Mouse (Mus musculus) neutrophil, adult 5-6 weeks (primary cell): ENCODE measurements around the gene Pms2. TPM values are rescaled to one million over a fixed set of nuclear protein-coding genes. Genes with fewer than 3 reads are reported as not detected.

Experiments used
- ATAC-seq: fragments of 151-379, 151-347 bp; 2 replicates; pipeline ENCODE4 v1.8.0; 2017; ENCODE audit warnings: mild to moderate bottlenecking, moderate TSS enrichment; ENCODE audit not compliant: insufficient number of reproducible peaks, poor library complexity, low FRiP score, severe bottlenecking; ENCODE audit errors: extremely low read depth
- total RNA-seq: library from RNA; stranded (forward); fragments of 200-1000 nt; gene quantifications from 2 replicates; pipeline ENCODE4 v1.2.3, GENCODE M21; 2017

Gene Pms2
- total RNA-seq, 1 experiment from 2014 or later, result 33.4 TPM

DNA sequence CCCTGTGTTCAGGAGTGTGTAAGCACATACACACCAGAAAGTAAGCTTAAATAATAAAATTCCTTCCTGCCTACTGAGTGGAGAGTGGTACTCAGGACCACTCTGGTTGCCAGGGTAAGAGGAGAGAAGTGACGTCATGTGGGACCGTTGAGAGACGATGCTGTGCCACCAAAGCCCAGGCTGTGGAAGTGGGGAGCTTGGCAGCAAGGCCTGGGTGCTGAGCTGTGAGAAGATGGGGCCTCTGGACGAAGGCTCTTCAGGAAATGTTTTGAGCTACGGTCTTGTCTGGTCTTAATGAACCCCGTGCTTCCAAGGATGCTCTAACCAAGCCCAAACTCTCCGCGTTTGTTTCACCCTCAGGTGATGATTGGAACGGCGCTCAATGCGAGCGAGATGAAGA, 20.9 kb downstream of the Pms2 start:
- ATAC-seq, result no peak

DNA sequence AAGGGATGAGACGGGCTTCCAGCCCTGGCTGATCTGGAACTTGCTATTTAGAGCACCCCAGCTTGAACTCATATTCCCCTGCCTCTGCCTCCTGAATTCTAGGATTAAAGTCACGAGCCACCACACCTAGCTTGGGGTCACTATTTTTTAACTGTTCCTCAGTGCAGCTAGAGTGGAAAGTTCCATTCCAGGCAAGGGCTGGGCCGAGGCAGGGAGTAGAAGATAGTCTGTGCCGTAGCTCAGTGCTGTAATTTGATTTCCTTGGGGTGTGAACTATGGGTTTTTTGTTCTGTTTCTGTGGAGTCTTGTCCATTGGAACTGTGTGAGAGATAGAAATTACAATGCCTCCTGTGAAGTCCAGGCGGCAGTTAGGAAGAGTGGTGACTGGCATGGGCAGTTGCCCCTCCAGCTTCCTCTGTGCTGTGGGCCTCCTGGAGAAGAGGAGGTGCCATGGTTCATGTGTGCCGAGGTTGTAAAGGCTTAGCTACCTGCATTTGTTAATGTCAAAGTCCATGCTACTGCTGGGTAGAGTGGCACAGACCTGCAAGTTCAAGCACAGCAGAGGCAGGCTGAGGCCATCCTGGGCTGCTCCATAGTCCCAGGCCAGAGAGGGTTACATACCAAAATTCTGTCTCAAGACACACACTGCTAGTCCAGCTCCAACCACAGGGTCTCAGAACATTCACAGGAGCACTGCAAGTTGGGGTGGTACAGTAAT, 22.3 kb downstream of the Pms2 start:
- no peak for ATAC-seq

- no peak for ATAC-seq
Measured at GRCm38 (mm10) chr5:143932831-143933230, 23.1 kb downstream of the Pms2 start, which contains the start of gene Rsph10b. Gene Rsph10b, plus strand, starts transcription at chr5:143933035.

DNA sequence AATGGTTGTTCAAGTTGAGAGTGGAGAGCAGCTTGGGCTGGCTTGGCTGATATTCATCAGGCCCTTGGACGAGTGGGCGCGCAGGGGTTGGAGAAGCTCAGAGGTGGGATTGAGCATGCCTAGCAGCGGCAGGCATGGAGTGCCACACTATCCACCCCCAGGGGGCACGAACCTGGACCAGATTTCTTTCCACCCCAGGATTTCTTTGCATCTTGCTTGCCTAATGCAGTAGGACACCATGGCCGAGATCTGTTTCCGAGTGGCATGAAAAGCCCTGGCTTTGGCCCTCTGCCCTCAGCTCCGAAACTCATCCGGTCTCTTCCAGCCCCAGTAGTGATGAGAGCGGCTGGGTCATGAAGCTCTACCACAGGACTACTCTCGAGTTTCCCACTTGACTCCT, 23.6 kb downstream of the Pms2 start:
- ATAC-seq, result no peak

DNA sequence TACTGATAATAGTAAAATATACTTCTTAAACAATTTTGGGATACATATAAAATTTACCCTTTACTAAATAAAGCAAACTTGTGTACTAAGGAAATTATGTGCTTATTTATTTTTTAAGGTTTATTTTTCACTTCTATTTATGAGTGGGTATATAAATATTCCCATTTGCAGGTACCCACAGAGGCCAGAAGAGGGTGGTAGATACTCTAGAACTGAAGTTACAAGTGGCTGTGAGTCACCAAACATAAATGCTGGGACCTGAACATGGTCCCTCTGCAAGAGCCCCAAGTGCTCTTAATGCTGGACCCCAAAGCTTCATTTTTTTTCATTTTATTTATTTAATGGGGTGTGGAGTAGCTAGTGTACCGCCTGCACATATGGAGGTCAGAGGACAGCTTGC, 24.1 kb downstream of the Pms2 start:
- no peak for ATAC-seq

- ATAC-seq, result no peak
Measured at GRCm38 (mm10) chr5:143936156-143936555, 26.4 kb downstream of the Pms2 start.

- ATAC-seq, result no peak
Measured at GRCm38 (mm10) chr5:143941588-143941987, 31.8 kb downstream of the Pms2 start.

GRCm38 (mm10) chr5:143943231-143944125, 33.7 kb downstream of the Pms2 start:
- no peak for ATAC-seq

DNA sequence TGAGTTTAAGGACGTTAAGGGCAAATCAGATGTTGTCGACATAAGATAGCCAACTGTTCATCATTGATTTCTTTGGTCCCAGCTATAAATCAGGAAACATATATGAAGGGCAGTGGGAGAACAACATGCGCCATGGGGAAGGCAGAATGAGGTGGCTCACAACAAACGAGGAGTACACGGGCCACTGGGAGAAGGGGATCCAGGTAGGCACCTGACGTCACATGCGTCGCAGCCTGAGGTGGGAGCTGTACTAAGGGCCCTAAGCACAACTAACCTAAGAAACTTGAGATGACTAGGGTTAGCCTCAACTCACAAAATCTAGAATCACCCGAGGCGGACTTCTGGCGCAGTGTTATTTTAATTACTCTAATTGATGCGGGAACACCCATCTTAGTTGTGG, 38.6 kb downstream of the Pms2 start:
- no peak for ATAC-seq

- ATAC-seq, result no peak
Measured at GRCm38 (mm10) chr5:143950016-143950415, 40.3 kb downstream of the Pms2 start.

DNA sequence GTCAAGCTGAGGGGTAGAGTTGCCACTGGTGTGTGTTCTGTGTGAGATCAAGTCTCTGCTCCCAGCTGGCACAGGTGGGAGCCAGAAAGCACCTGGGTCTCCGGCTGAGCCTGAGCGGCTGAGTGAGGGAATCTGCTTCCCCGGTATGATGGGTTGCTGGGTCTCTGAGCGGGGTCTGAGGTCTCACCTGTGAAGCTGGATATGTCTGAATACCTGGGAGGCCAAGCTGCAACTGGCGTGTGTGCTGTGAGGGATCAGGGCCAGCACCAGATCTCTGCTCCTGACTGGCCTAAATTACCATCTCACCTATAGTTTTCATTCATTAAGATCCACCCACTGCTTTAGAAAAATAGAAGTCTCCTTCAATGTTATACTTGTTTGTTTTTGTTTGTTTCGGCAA, 47.3 kb downstream of the Pms2 start:
- no peak for ATAC-seq

DNA sequence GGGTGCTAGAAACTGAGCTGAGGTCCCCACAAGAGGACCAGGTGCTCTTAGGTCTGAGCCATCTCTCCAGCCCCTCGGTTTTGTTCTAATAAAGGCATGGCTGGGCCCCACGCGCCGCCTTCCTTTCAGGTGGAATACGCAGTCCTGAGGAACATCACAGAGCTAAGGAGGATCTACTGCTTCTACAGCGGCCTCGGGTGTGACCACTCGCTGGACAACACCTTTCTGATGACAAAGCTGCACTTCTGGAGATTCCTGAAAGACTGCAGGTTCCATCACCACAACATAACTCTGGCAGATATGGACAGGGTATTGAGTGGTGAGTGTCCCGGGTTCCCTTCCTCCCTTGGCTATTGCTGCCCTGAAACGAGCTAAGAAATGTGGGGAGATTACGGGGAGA, 49.8 kb downstream of the Pms2 start:
- no peak for ATAC-seq

DNA sequence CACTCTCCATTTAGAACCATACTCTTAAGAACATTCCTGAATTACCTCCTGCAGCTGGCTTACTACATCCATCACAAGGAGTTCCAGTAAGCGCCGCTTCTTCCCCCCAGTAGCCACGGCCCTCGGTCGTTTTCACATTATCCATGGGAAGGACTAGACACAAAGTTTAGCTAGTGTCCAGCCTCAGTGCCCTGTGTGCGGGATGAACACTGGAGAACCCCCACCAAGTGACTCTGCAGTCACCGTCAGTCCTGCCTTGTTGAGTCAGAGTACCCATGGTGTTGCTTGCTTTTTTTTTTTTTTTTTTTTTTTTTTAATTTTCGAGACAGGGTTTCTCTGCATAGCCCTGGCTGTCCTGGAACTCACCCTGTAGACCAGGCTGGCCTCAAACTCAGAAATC, 51.4 kb downstream of the Pms2 start:
- ATAC-seq, result no peak

DNA sequence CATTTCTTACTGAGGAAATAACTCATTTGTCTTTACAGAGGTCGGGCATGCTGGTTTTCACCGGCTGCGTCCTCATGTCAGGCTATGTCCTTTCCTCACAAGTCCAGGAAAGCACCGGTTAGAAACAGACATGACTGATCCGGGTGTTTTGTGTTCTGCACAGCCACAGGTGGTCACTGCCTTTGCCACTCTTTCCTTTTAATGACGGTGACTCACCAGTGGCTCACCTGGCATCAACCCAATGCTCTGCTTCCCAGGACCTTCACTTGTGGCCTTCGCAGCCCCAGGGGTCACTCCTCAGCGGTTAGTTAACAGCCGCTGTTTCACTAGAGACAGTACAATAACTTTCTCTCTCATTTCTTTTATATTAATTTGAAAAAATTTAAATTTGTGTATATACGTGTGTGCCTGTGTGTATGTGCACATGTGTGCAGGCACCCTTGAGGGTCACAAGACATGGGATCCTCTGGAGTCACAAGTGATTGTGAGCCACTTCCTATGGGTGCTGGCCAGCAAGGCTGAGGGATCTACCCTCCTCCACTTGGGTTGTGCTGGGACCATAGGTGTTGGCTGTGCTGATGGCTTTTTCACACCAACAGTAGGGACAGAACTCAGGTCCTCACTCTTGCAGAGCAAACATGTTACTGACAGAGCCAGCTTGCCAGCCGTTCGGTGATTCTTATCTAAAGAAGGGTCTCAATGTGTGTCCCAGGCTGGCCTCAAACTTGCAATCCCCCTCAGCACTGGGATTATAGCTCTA, 56.0 kb downstream of the Pms2 start:
- ATAC-seq, result no peak

DNA sequence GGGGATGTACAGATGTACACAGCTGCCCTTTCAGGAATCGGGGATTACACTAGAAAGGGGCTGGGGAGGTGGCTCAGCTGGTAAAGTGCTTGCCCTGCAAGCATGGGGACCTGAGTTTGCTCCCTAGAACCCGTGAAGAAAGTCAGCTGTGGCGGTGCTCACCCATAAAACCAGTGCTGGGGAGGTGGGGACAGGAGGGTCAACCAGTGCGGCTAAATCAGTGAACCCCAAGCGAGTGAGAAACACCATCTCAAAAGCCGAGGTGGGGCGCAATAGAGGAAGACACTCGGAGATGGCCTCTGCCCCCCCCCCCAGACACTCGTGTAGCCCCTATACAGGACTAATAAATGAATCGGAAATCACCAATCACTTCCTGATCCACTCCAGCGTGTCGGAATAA, 56.9 kb downstream of the Pms2 start:
- ATAC-seq, result no peak

- ATAC-seq, result no peak
Measured at GRCm38 (mm10) chr5:143972628-143973027, 62.9 kb downstream of the Pms2 start.

DNA sequence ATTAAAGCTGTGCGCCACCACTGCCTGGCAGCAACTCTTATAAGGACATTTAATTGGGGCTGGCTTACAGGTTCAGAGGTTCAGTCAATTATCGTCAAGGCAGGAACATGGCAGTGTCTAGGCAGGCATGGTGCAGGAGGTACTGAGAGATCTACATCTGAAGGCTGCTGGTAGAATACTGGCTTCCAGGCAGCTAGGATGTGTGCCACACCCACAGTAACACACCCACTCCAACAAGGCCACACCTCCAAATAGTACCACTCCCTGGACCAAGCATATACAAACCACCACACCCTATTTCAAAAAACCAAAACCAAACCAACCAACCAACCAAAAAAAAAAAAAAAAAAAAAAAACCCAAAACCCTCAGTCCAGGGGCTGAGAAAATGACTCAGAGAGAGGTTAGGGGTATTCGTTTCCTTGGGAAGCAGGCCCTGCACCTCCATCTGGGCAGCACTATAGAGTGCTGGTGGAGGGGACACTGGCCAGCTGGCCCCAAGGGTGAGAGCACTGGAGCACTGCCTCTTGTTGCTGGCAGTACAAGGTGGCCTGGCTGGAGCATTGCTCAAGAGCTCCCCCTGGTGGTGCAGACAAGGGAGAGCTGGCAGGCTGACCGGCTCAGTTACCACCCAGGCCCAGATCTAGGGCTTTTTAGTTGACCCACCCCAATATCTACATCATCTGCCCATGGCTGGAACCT, 65.3 kb downstream of the Pms2 start:
- peak; percentile 88 for ATAC-seq

DNA sequence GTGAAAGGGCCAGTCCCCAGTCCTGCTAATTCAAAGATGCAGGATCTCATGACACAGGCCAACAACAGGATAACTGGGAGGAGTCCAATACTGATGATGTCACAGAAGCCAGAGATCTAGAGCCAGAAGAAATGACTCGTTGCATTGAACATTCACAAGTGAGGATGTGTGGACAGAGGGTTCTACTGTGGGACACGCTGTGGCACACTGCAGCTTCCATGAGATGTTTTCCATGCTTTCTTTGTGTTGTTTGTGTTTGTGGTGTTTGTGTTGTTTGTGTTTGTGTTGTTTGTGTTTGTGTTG, 65.8 kb downstream of the Pms2 start:
- no peak for ATAC-seq

- ATAC-seq, result no peak
Measured at GRCm38 (mm10) chr5:143976232-143976631, 66.5 kb downstream of the Pms2 start.
